In the genomic region with DNA sequence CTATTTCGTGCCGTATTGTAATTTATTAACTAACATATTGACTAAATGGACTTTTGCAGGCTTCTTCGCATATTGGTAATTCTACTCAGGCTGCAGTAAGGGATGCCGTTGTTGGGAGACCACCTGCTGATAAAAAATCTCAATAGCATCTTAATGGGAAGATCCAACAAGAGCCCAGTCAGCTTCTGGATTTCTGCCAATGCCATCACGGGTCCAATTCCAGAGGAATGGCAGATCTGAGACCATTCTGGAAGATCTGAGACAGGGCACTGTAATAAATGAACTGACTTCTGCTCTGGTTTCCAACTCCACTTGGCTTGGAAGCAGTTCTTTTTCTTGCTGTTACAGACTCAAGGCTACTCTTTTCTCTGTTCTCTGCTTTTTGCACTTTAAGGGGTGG, we compare ENCODE assay signal across 13 mouse cellular contexts. TPM values are rescaled to one million over a fixed set of nuclear protein-coding genes. Genes with fewer than 3 reads are reported as not detected.
DNase-seq lines count a peak whose midpoint lies in the region; ATAC-seq lines count a peak whose summit lies in the region.
"Had no signal": no experiment of that assay in that cellular context is flagged by ENCODE, and none has a peak within 500 bp of the region (broad histone marks: within the 10 kb centered on the region; RNA-seq: fewer than 3 reads in every experiment).

No protein-coding gene starts in this region.

- peak; percentile 11 for DNase-seq in cerebellum, adult 11 months
- peak; percentile 24 to 45 for DNase-seq in kidney, postnatal 25 days
- no peak for DNase-seq in kidney, adult 11 months
- peak; percentile 32 for DNase-seq in brain, adult 2 months (ENCODE audit: low read depth, low spot score)
- DNase-seq in cerebellum, postnatal 10 days = peak; percentile 68 to 72
- no peak for DNase-seq in gastrocnemius, postnatal 10 days
- no peak for DNase-seq in left cerebral cortex, postnatal 25 days (ENCODE audit: low spot score in 2 of 2)
- DNase-seq: B cell, adult 2 months; kidney, postnatal 4 days; layer of hippocampus, postnatal 36 days; right cerebral cortex, adult 18-20 months had no signal

- no peak for ATAC-seq in cerebellum, adult (ENCODE audit: insufficient number of reproducible peaks, low FRiP score, low TSS enrichment)
- ATAC-seq: intestine, embryonic 15.5 days had no signal

- intact Hi-C loops in left cerebral cortex, postnatal 25 days (cut with DNase I) = no loop called here

RNA-seq across cellular contexts. Expression of gene Pla2g16, which starts 23.4 kb away (rescaled TPM):
- 10 to 100 TPM; 61.0 to 61.6 TPM for total RNA-seq in gastrocnemius, postnatal 10 days (2021)
- 10 to 100 TPM; 21.5 to 21.7 TPM for total RNA-seq in left cerebral cortex, postnatal 25 days (2021)

RNA-seq across cellular contexts. Expression of gene Atl3, which starts 40.1 kb away (rescaled TPM):
- total RNA-seq in gastrocnemius, postnatal 10 days (2021) = 10 to 100 TPM; 22.8 to 27.5 TPM
- total RNA-seq in left cerebral cortex, postnatal 25 days (2021) = 10 to 100 TPM; 23.0 to 28.2 TPM

RNA-seq across cellular contexts. Expression of gene Rtn3, which starts 50.8 kb away (rescaled TPM):
- total RNA-seq in gastrocnemius, postnatal 10 days (2021) = 10 to 100 TPM; 50.5 to 55.1 TPM
- total RNA-seq in left cerebral cortex, postnatal 25 days (2021) = 100 to 1,000 TPM; 854 to 900 TPM

Comparison
In these comparisons a context has a peak if more than half of its experiments do, and no peak if none do; other contexts are left out.
1. DNase-seq: peak in cerebellum, adult 11 months (single experiment), kidney, postnatal 25 days (2 of 2), brain, adult 2 months (single experiment) and cerebellum, postnatal 10 days (2 of 2); none in kidney, adult 11 months (single experiment), gastrocnemius, postnatal 10 days (single experiment) and left cerebral cortex, postnatal 25 days (0 of 2).
2. RNA of gene Rtn3, which starts 50.8 kb away (total RNA-seq): 854 to 900 TPM in left cerebral cortex, postnatal 25 days; 50.5 to 55.1 TPM in gastrocnemius, postnatal 10 days; every median in the first group is over 10 times any median in the second.